In the genomic region with DNA sequence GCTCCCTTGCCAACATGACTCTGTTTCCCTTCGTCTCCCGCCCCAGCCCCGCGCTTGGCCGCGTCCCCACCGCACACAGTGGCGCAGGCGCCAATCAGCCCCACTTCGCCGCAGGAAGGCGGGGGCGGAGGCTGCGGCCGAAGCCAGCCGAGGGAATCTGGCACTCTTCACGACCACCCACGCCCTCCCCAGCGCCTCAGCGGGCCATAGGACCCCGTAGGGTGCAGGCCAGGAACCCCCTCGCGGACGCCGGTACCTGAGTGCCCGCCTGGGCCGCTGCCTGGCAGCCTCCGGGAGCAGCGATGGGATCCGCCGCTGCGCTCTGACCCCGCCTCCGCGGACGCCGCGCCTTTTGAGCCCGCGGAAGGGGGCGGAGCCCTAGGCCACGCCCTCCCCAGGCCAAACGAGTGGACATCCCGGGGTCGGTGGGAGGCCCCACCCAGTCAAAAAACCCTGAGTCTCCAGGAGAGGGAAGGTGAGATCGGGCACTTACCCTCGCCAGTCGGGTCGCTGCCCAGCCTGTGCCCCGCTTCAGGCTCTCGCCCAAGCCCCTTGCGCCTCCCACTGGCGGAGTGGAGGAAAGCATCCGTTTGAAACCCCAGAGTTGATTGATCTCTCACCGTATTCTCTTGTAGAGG, we compare ENCODE assay signal across 8 mouse cellular contexts. TPM values are rescaled to one million over a fixed set of nuclear protein-coding genes. Genes with fewer than 3 reads are reported as not detected.
A peak's percentile ranks its signal among the peaks of the same experiment; 100 is the strongest.
DNase-seq lines count a peak whose midpoint lies in the region; ATAC-seq and TF ChIP-seq lines count a peak whose summit lies in the region.

Pdlim7 (minus strand) TSS at position 566 of the 638 bp plus-strand sequence.

- ATAC-seq in G1E (ENCODE audit: extremely low read depth, insufficient number of reproducible peaks, low FRiP score, poor library complexity, severe bottlenecking) = peak; percentile 16; the same call in 1 of the 2 replicates
- peak; percentile 79 for ATAC-seq in forebrain, embryonic 15.5 days (replicated peaks)
- peak; percentile 89 for ATAC-seq in neural tube, embryonic 15.5 days (ENCODE audit: low FRiP score)

- intact Hi-C loops in heart, postnatal 14 days (cut with DNase I) = loop anchor here (1.0 to 2.0 kb wide), 2 partner anchors 40 to 94 kb away; no protein-coding TSS in a partner anchor

- under 1% methylated on average over 53 of the region's 55 CpGs for WGBS in forebrain, embryonic 15.5 days
- under 1% methylated on average over 55 of the region's 55 CpGs for WGBS in lung, adult 2 months
- under 1% methylated on average over 52 of the region's 55 CpGs for WGBS in neural tube, embryonic 15.5 days

- H3K4me1 ChIP-seq in G1E (ENCODE audit: insufficient read depth, low read depth, low read length) = peaks cover 48% of the 10 kb centered on the region
- H3K4me1 ChIP-seq in forebrain, embryonic 15.5 days = peaks cover 33% of the 10 kb centered on the region
- H3K4me1 ChIP-seq in lung, adult 2 months (ENCODE audit: control insufficient read depth, insufficient read depth, low read length) = peaks cover 13% of the 10 kb centered on the region
- H3K4me1 ChIP-seq in neural tube, embryonic 15.5 days = peaks cover 34% of the 10 kb centered on the region

- peak within 1 kb of the TSS; percentile 85 for H3K4me3 ChIP-seq in G1E (ENCODE audit: low read depth, low read length)
- peak within 1 kb of the TSS; percentile 72 for H3K4me3 ChIP-seq in forebrain, embryonic 15.5 days
- H3K4me3 ChIP-seq in lung, adult 2 months (replicated peaks; ENCODE audit: extremely low read depth, low read depth, low read length) = peak within 1 kb of the TSS; percentile 94
- peak within 1 kb of the TSS; percentile 86 for H3K4me3 ChIP-seq in neural tube, embryonic 15.5 days (replicated peaks)

- H3K27me3 ChIP-seq in G1E (ENCODE audit: insufficient read depth, low read length) = peaks cover 12% of the 10 kb centered on the region
- no peaks in the 10 kb centered on the region for H3K27me3 ChIP-seq in forebrain, embryonic 15.5 days
- H3K27me3 ChIP-seq in neural tube, embryonic 15.5 days (replicated peaks) = 0 out of 2 replicates have a peak, but pooled peaks cover 3% of the 10 kb centered on the region

- H3K9me3 ChIP-seq in G1E (replicated peaks) = no peaks in the 10 kb centered on the region
- no peaks in the 10 kb centered on the region for H3K9me3 ChIP-seq in forebrain, embryonic 15.5 days
- H3K9me3 ChIP-seq in neural tube, embryonic 15.5 days (replicated peaks) = no peaks in the 10 kb centered on the region

- H3K4me2 ChIP-seq in forebrain, embryonic 15.5 days (replicated peaks) = peak within 1 kb of the TSS; percentile 91
- H3K4me2 ChIP-seq in neural tube, embryonic 15.5 days = peak within 1 kb of the TSS; percentile 77

- peak within 1 kb of the TSS; percentile 86 for H3K9ac ChIP-seq in forebrain, embryonic 15.5 days (replicated peaks)
- peak within 1 kb of the TSS; percentile 92 for H3K9ac ChIP-seq in neural tube, embryonic 15.5 days (replicated peaks)

- DNase-seq in G1E (ENCODE audit: low spot score) = peak; percentile 72
- peak; percentile 89 for DNase-seq in cerebellum, adult 11-12 months
- peak; percentile 95 for DNase-seq in heart, postnatal 14 days
- DNase-seq in layer of hippocampus, adult 18-20 months (ENCODE audit: low spot score in 2 of 2) = peak; percentile 79 to 85
- DNase-seq in lung, adult 2 months = peak; percentile 94
- peak; percentile 87 for DNase-seq in testis, postnatal 14 days (ENCODE audit: low spot score)

- TF ChIP-seq CTCF in G1E (IDR thresholded peaks at IDR 0.05; ENCODE audit: low read depth, low read length) = peak; percentile 71
- peak; percentile 74 for TF ChIP-seq CTCF in lung, adult 2 months (IDR thresholded peaks at IDR 0.05; ENCODE audit: insufficient read depth, low read length)

- TF ChIP-seq POLR2A in lung, adult 2 months (IDR thresholded peaks at IDR 0.05; ENCODE audit: borderline replicate concordance, extremely low read depth, low read depth, low read length) = peak; percentile 97

- H3K27ac ChIP-seq in forebrain, embryonic 15.5 days (replicated peaks) = peak within 1 kb of the TSS; percentile 82
- peak within 1 kb of the TSS; percentile 88 for H3K27ac ChIP-seq in neural tube, embryonic 15.5 days (replicated peaks)

- peaks cover 32% of the 10 kb centered on the region for H3K36me3 ChIP-seq in G1E (replicated peaks)
- H3K36me3 ChIP-seq in forebrain, embryonic 15.5 days = 0 out of 2 replicates have a peak, but pooled peaks cover 4% of the 10 kb centered on the region
- H3K36me3 ChIP-seq in neural tube, embryonic 15.5 days = peaks cover 25% of the 10 kb centered on the region

RNA-seq across cellular contexts. Expression of gene Pdlim7, which starts in this region (rescaled TPM):
- total RNA-seq in G1E (2014; fragmentation: Nextera tagmentation) (19.9 and 20.0 TPM in 2 replicates), G1E (2017) (8.5 and 13.5 TPM in 2 replicates)
- polyA plus RNA-seq in G1E (2012) = 52.5 and 61.7 TPM in 2 replicates
- 135 and 138 TPM in 2 replicates for polyA plus RNA-seq in forebrain, embryonic 15.5 days (2015; fragmentation: Nextera tagmentation; extraction: Ambion mirVana)
- 10 to 100 TPM; 52.3 to 56.6 TPM for total RNA-seq in heart, postnatal 14 days (2021)
- 10 to 100 TPM; 93.2 to 99.5 TPM for total RNA-seq in layer of hippocampus, adult 18-20 months (2021)
- polyA plus RNA-seq in lung, adult 2 months (2012; rRNA removed) = 72.1 and 80.5 TPM in 2 replicates
- 169 and 176 TPM in 2 replicates for polyA plus RNA-seq in neural tube, embryonic 15.5 days (2015; fragmentation: Nextera tagmentation; extraction: Ambion mirVana)

Comparison
In these comparisons a context has a peak if more than half of its experiments do, and no peak if none do; other contexts are left out.
1. Peak in every context shown above with its lines: DNase-seq, ATAC-seq, H3K4me3 ChIP-seq and H3K27ac ChIP-seq.
2. ATAC-seq: peak in every context shown above with its lines; median percentile 89 in neural tube, embryonic 15.5 days; 79 in forebrain, embryonic 15.5 days; 16 in G1E.